Mouse (Mus musculus): ENCODE data around the gene Map3k4.
"Not testable (repeated sequence)": the region's sequence is repeated elsewhere in the genome, so short reads cannot be mapped to it uniquely, and the experiment has no call there.

The Map3k4 gene

GRCm38 (mm10) chr17:12265969-12266925 lies 52.3 kb downstream of the Map3k4 start:
- DNase-seq: peak; percentile 95

DNA sequence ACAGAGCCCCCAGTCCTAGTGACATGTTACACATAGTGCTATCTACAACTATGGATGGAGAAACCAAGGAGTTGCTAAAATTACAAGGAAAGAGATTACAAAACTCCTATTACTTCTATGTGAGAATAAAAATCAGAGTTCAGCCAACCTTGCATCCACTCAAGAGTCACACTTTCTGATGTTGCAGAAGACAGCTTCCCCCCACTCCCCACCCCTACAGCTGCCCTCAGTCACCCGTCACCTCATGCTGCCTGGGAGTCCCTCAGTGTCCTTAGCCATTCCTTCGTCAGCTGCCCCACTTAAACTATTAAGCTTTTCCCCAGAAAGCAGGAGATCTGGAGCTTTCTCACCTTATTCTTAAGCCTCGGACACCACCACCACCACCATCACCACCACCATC lies 54.3 kb downstream of the Map3k4 start:
- DNase-seq: no peak

DNA sequence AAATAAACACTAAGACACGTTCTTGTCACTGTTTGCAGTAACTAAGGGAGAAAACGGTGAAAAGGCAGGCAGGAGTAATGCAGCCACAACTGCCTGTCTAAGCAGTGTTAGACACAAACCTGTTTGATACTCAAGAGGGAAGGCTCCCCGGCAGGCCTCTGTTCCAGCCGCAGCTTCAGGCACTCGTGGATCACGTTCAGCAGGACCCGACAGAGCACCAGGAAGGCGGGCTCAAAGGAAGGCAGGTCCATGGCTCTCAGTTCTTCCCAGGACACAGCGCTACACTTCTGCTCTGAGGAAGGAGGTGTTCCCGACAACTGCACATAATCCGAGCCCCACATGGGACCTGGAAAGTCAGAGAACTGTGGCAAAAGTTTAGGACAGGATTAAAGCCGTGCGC lies 54.8 kb downstream of the Map3k4 start:
- DNase-seq: no peak

DNA sequence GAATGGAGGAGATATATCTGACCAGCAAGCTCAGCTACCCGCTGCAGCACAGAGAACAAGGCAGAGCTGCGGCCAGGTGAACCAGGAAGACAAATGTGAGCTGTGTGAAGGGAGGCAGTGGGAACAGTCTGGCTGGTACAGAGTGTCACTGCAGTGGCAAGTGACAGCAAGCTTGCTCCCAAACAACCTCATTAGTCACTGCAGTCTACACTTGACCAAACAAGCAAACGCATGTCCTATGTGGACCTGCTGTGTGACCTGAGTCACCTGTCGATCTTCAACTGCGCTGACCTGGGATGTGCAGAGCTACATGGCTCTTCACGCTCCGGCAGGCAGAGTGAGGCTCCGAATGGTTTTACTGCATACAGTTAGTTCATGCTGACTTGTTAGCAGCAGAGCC lies 55.7 kb downstream of the Map3k4 start:
- DNase-seq: peak; percentile 61

DNA sequence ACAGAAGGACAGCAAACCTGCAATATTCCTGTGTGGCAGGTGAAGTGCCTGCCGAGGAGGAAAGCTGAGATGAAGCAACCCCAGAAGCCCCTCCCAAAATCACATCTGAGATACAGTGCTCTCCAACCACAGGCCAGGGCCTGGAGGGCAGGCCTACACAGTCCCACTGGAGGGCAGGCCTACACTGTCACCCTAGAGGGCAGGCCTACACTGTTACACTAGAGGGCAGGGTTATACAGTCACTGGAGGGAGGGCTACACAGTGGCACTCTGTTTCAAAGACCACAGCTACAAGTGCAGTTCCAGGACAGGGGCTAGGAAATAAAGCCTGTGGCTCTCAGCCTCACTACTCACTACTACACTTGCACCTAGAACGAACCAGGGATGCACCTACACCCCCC lies 56.7 kb downstream of the Map3k4 start:
- no peak for DNase-seq

DNA sequence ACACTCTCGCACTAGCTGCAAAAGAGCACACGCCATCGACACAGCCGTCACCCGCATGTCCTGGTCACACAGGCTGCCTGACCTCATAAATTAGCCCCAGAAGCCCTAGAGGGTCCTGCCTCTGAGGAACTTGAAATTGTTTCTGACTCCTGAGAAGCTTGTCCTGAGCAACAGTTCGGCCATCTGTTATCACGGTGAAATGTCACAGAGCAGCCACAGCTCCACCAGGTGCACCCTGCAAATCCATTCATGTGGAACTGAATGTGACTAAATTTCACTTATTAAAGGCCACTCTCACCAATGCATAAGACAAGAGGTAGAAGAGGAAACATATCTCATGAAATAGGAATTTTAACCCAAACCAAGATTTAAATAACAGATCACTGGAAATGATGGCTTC lies 57.2 kb downstream of the Map3k4 start:
- no peak for DNase-seq

GRCm38 (mm10) chr17:12259957-12260356 lies 58.6 kb downstream of the Map3k4 start:
- peak; percentile 95 for DNase-seq

- no peak for DNase-seq
Measured at GRCm38 (mm10) chr17:12258517-12258916, 60.1 kb downstream of the Map3k4 start.

GRCm38 (mm10) chr17:12256142-12256541 lies 62.5 kb downstream of the Map3k4 start:
- DNase-seq: no peak

DNA sequence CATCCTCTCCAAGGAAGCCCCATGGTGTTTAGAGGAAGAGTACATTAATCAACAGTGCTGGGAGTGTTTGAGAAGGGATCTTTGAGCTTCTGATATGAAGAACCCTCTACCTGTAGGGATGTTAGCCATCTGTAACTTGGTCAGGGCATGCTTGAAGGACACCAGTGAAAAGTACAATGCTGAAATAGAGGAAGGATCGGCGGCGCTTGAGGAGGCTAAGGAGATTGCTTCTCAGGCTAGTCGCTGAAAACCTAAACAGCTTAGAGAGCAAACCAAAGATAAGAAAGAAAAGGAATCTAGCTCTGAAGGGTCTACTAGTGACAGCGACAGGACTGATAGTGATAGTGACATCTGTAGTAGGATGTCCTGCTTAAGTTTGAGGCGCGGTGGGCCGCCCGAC lies 68.0 kb downstream of the Map3k4 start:
- DNase-seq: peak; percentile 74

GRCm38 (mm10) chr17:12249783-12250504 lies 68.7 kb downstream of the Map3k4 start:
- DNase-seq: peak; percentile 97

GRCm38 (mm10) chr17:12240701-12241100 lies 77.9 kb downstream of the Map3k4 start:
- DNase-seq: peak; percentile 72

DNA sequence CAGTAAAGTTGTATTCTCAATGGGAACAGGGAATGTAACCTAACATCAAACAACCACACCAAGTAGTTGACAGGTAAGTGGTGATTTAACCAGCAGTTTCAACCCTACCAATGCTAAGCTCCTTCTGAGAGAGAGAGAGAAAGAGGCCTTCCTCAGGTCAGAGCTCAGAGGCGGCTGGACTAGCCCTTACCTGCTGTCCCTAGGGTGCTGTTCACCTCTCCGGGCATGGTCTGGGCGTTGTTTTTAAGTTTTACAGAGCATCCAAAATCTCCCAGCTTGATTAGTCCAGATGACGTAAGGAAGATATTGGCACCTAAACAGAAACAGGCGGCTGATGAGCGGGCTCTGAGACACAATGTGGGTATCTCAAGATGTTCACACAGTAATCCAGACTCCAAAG lies 85.9 kb downstream of the Map3k4 start:
- DNase-seq: no peak

DNA sequence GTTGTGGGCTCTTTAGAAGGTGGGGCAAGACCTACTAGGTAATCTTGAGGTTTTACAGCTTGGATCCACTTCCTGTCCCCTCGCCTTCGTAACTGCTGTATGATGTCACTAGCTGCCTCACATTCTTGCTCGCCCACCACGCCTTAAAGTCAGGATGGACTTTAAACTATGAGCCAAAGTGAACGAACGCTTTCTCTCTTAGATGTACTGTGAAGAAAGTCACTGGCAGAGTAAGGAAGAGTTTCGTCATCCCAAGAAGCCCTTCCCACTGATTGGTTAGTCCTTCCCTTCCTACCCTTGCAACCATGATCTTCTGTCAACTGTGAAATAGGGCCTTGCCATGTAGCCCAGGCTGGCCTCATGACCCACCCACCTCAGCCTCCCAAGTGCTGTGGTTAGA lies 87.5 kb downstream of the Map3k4 start:
- DNase-seq: no peak

DNA sequence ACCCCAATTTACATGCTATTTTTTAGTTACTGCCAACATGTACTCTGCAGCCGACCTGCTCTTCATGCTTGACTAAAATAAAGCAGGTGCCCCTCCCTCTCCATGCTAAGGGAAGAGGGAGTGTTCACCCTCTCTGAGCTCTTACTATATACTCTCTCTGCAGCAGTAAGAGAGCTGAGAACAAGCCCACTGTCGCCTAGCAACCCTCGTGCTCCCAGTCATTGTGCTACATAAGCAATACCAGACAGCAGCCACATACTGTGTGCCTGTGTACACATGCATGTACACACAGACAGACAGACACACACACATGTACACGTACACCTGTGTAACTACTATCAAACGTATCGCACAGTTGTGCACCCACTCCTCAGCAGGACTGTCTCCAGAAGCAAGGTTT lies 88.4 kb downstream of the Map3k4 start:
- no peak for DNase-seq

DNA sequence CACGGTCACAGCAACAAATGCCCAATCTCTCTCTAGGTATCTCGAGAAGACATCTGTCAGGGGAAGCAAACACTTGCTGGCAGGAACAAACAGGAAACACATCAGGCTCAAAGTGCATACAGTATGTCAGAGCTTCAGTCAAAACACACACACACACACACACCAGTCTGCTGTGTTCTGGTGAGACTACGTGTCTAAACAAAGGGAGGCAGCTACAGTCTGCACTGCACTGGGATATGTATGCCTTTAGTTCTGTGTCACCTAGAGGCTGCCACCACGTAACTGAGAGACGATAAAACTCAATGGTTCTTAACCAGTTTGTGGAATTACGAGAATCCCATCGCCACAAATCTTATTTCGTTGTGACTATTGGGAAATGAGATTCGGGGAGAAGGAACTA lies 88.8 kb downstream of the Map3k4 start:
- DNase-seq: no peak

GRCm38 (mm10) chr17:12228471-12228870 lies 90.1 kb downstream of the Map3k4 start:
- DNase-seq: no peak

GRCm38 (mm10) chr17:12228001-12228400 lies 90.6 kb downstream of the Map3k4 start:
- no peak for DNase-seq

DNA sequence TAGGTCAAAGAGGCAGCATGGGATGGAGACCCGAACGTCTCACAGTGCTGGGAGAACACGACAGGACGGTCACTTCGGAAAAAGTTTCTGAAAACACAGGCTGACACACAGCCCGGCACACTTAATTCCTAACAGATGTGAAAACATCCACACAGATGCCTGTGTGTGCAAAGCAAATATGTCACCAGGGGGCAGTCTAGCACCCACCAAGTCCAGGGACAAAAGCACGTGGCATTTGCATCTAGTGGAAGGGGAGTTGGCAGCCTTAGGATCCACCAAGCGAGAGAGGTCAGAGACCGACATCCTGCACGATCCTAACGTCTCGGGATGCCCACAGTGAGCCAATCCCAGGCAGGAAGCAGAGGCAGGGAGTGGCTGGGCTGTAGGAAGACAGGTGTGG lies 92.0 kb downstream of the Map3k4 start:
- no peak for DNase-seq

DNA sequence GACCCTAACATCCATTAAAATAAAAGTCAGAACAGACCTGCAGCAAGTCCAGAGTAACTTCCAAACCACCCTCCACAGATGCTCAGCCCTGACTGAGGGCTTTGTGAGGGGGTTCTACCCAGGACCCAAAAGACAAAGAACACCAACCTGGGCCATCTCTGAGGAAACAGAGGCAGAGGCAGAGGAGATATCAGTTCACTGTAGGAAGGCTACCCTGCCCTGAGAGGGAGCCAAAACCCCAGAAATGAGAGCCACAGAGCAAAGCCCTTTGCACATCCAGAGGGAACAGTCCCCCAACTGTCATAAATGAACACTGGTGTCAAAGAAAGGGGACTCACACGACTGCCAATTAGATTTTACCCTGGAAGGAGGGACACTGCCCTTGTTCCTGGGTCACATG lies 93.4 kb downstream of the Map3k4 start:
- no peak for DNase-seq

DNA sequence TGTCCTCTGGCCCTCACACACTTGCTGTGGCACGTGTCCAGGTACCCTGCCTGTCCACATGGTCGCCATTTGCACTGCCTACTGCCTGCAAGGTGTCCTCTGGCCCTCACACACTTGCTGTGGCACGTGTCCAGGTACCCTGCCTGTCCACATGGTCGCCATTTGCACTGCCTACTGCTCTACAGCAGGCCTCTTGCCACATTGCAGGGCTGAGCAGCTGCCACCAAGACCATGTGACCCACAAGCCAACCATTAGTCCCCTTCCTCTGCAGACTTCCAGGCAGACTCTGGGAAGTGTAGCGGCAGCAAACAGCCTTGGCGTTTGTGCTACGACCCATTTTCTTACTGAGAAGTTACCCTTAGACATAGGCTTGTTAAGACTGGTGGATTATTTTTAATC lies 94.0 kb downstream of the Map3k4 start:
- DNase-seq: not testable (repeated sequence)

DNA sequence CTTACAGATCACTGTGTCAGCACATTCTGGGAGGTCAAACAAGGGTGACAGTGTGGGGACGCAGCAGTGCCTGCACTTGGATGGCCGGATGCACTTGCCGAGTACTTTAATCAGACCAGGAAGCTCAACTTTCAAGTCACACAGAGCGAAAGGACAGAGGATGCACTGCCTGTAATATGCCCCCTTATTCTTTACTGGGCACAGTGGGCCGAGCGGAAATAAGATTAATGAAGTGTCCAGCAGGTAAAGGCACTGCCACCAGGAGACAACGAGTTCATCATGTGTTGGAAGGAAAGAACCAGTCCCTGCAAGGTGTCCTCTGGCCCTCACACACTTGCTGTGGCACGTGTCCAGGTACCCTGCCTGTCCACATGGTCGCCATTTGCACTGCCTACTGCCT lies 94.5 kb downstream of the Map3k4 start:
- DNase-seq: no peak

- no peak for DNase-seq
Measured at GRCm38 (mm10) chr17:12223682-12224081, 94.9 kb downstream of the Map3k4 start.

DNA sequence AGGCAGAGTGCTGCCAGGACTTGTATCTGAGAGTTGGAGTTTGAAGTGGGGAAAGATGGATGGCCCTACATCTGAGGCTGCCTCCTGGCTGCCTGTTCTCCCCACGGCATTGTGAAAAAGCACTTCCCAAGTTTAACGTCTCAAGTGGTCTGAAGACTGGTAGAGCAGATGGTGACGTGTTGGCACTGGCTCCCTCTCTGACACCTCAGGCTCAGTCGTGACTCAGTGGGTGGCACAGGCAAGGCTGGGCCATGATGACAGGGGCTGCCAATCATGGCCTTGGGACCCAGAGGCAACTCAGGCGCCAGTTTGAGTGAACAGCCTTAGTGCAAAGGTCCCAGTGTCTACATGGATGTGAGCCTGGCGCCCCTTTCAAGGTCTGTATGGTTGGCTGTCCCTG lies 96.7 kb downstream of the Map3k4 start:
- DNase-seq: no peak

Measured in heart, adult 11 months (tissue).